Mouse (Mus musculus) embryonic facial prominence, embryonic 15.5 days (tissue): Measurements from ENCODE around the gene Stx6. TPM values are rescaled to one million over a fixed set of nuclear protein-coding genes. Genes with fewer than 3 reads are reported as not detected.
A peak's percentile ranks its signal among the peaks of the same experiment; 100 is the strongest.

Experiments used
- ATAC-seq: fragments of 200-750 bp; cut with Nextera tagmentation; 2 replicates; pipeline ENCODE4 v1.8.0; 2017; ENCODE audit warnings: low read depth, moderate TSS enrichment; ENCODE audit not compliant: insufficient number of reproducible peaks, low FRiP score, low TSS enrichment
- H3K27ac ChIP-seq: fragments of 300-500 bp; sonication (generic); replicated peaks from 2 replicates; pipeline ENCODE4 v1.5.1; 2015; ENCODE audit warnings: mild to moderate bottlenecking, inconsistent platforms
- H3K27me3 ChIP-seq: fragments of 300-500 bp; sonication (generic); 2 replicates; pipeline ENCODE4 v1.6.1; 2015; ENCODE audit warnings: inconsistent platforms
- H3K36me3 ChIP-seq: fragments of 300-500 bp; sonication (generic); 2 replicates; pipeline ENCODE4 v1.6.1; 2015; ENCODE audit warnings: mild to moderate bottlenecking, inconsistent platforms
- H3K4me1 ChIP-seq: fragments of 300-500 bp; sonication (generic); 2 replicates; pipeline ENCODE4 v1.6.1; 2015; ENCODE audit warnings: inconsistent platforms
- H3K4me2 ChIP-seq: fragments of 300-500 bp; sonication (generic); replicated peaks from 2 replicates; pipeline ENCODE4 v1.6.1; 2015; ENCODE audit warnings: mild to moderate bottlenecking, inconsistent platforms
- H3K4me3 ChIP-seq: fragments of 300-500 bp; sonication (generic); replicated peaks from 2 replicates; pipeline ENCODE4 v1.5.1; 2015; ENCODE audit warnings: mild to moderate bottlenecking, inconsistent platforms
- H3K9ac ChIP-seq: fragments of 300-500 bp; sonication (generic); 2 replicates; pipeline ENCODE4 v1.6.1; 2015; ENCODE audit warnings: inconsistent platforms
- H3K9me3 ChIP-seq: fragments of 300-500 bp; sonication (generic); replicated peaks from 2 replicates; pipeline ENCODE4 v1.6.1; 2016; ENCODE audit warnings: inconsistent platforms
- WGBS: fragments of 180-500 bp; shearing (Covaris S2); methylation state at CpG from one replicate; pipeline ENCODE4 v1.1.7; 2015; 5-methylcytosine and 5-hydroxymethylcytosine counted together
- polyA plus RNA-seq: library from polyadenylated mRNA; unstranded; fragments of >200 nt; fragmentation: Nextera tagmentation; extraction: Ambion mirVana; gene quantifications from 2 replicates; pipeline ENCODE4 v1.2.1, GENCODE M21; 2015

The Stx6 gene
- polyA plus RNA-seq, 1 experiment from 2014 or later = 86.5 TPM

DNA sequence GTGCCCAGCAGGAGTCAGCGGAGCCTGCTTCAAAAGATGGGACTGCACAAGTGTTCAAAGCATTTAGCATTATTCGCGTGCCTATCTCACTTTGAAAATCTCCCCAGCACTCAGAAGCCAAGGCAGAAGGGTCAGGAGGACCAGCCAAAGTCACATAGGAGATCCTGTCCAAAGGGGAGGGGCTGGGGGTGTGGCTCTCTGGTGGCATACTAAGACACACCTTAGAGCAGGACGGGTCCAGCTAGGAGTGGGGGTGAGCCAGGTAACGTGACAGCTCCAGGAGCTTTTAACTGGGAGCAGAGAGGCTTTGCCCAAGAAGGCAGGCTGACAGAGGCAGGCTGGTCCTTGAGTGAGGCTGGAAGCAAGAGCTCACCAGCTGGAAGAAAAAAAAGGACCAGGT lies 60.4 kb downstream of the Stx6 start:
- H3K4me1 ChIP-seq = peaks cover 60% of the 10 kb centered on the region
- no peak overlapping the region for H3K4me3 ChIP-seq
- H3K27me3 ChIP-seq = no peaks in the 10 kb centered on the region
- no peak for ATAC-seq
- H3K36me3 ChIP-seq = 0 out of 2 replicates have a peak, but pooled peaks cover 15% of the 10 kb centered on the region
- WGBS = 78% methylated on average over 5 of the region's 5 CpGs
- no peak overlapping the region for H3K9ac ChIP-seq
- no peaks in the 10 kb centered on the region for H3K9me3 ChIP-seq
- no peak overlapping the region for H3K27ac ChIP-seq
- no peak overlapping the region for H3K4me2 ChIP-seq

DNA sequence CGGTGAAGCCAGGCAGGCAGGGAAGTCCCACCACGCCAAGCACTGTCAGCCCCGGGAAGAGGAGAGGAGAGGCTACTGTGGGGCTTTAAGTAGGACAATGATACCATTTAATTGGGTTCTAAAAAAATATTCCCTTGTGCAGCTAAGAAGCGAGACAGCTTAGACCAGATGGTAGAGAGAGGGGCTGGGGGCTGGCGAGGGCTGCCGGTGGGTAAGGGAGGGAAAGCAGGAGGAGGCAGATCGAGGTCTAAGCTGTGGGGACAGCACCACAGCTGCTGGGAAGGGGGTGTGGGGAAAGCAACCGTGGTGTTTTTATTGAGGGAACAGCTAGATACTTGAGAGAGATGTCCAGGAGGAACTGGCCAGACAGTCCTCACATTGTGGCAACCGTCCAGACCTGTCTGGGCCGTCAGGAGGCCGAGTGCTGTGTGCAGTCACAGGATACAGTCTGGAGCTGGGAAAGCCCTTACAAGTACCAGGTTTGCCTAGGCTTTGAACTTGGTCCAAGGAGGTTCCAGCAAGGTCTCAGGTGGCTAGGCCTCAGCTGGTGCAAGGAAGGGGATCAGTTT lies 63.7 kb downstream of the Stx6 start:
- WGBS = 51% methylated on average over 11 of the region's 11 CpGs
- ATAC-seq = no peak
- H3K9me3 ChIP-seq = no peaks in the 10 kb centered on the region
- no peak overlapping the region for H3K4me2 ChIP-seq
- H3K27ac ChIP-seq = peak overlapping the region; percentile 34; the same call in 1 of the 2 replicates
- H3K4me1 ChIP-seq = peaks cover 40% of the 10 kb centered on the region
- peaks cover 25% of the 10 kb centered on the region; the same call in 1 of the 2 replicates for H3K36me3 ChIP-seq
- H3K27me3 ChIP-seq = no peaks in the 10 kb centered on the region
- no peak overlapping the region for H3K9ac ChIP-seq
- H3K4me3 ChIP-seq = no peak overlapping the region

DNA sequence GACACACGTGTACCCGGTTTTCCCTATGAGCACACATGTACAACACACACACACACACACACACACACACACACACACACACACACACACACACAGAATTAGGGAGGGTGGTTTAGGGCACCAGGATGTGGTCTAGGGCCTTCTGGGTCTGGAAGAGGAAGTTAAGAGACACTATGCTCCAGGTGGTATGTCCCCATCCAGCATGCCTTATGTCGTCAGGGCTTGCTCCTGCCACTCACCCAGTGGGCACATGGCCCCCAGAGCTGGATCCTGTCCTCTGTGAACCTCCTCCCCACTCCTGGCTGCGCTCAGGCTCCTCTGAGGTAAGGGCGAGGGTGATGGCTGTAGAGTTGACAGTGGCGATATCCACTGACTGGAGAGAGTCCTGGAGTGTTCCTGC lies 64.5 kb downstream of the Stx6 start:
- H3K9ac ChIP-seq = no peak overlapping the region
- H3K27ac ChIP-seq = no peak overlapping the region
- H3K4me3 ChIP-seq = no peak overlapping the region
- H3K27me3 ChIP-seq = no peaks in the 10 kb centered on the region
- H3K4me1 ChIP-seq = peaks cover 34% of the 10 kb centered on the region
- no peak overlapping the region for H3K4me2 ChIP-seq
- ATAC-seq = no peak
- WGBS = 83% methylated on average over 6 of the region's 6 CpGs
- H3K9me3 ChIP-seq = no peaks in the 10 kb centered on the region
- H3K36me3 ChIP-seq = peaks cover 22% of the 10 kb centered on the region; the same call in 1 of the 2 replicates

DNA sequence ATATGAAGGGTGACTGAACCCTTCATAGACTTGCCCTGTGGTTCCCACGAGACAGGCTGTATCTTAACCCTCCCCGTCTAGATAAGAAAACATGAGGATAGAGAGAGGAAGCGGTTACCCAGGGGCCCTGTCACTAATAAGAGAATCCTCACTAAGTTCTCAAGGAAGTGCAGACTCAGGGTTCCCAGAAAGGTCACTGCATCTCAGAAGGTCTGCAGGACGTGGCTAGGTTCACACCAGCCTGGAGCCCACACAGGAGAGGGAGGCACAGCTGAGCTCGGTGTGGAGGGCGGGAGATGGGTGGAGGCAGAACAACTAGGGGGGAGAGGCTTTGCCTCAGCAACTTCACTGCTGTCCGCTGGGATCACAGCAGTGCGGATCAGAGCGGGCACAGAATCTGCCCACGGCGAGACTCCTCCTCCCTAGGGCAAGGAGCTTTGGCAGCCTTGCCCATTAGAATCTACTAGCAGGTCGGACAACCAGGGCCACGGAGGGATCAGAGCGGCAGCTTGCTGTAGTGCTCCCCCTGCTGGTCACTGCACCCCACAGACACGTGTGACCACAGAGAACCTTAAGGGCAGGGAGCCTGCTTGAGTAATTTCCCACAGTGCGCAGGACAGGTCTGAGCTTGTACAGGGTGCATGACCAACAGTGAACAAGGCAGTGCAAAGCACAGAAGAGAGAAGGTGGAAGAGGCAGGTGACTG lies 65.5 kb downstream of the Stx6 start:
- 24% methylated on average over 16 of the region's 16 CpGs for WGBS
- peak overlapping the region; percentile 9; the same call in 1 of the 2 replicates for H3K9ac ChIP-seq

DNA sequence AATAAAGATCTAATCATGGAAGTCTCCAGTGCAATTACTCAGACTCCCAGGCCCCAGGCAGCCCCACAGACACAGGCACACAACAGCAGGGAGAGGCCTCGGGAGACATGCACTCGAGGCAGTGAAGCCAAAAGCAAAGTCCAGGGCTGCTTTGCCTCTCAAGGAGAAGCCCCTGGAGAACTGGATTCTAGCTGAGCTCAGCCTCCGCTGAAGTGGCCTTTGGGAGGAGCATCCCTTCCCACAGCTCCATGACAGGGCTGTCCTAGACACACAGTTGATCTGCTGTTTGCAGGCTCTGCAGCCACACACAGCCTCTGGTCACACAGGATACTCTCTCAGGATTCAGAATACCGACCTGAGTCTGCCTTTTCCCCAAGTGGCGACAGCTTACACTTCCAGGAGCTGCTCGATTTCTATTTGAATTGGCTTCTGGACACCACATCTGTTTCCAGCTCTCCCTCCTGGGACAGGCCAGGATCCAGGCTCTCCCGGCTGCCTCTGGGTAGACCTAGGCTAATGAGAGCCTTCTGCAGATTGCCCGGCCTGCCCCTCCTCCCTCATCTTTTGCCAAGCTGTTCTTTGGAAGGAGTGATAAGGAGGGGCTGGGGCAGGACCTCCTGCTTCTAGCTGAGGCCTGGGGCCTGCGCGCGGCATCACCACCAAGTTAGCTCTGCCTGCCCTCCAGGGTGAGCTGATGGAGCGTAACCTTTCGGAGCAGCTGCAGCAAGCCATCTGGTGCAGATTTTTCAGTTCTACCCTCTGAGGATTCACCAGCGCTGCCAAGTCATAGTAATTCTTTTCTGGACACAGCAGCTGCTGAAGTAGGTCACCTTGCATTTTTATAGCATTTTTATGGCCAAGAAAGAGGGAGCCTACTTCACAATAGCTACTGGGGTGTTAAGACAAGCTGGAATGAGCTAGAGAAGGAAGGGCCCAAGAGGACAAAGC lies 71.2 kb downstream of the Stx6 start:
- H3K27ac ChIP-seq = peak overlapping the region; percentile 76
- H3K36me3 ChIP-seq = peaks cover 13% of the 10 kb centered on the region; the same call in 1 of the 2 replicates
- H3K9ac ChIP-seq = no peak overlapping the region
- no peaks in the 10 kb centered on the region for H3K9me3 ChIP-seq
- H3K4me1 ChIP-seq = peaks cover 63% of the 10 kb centered on the region
- no peaks in the 10 kb centered on the region for H3K27me3 ChIP-seq
- H3K4me3 ChIP-seq = no peak overlapping the region
- ATAC-seq = peak; percentile 24
- 0 out of 2 replicates have a peak overlapping the region, but pooled peaks have one; percentile 6 for H3K4me2 ChIP-seq
- 21% methylated on average over 14 of the region's 14 CpGs for WGBS

More for the DNA sequence above, 65.5 kb downstream of the Stx6 start:
- no peaks in the 10 kb centered on the region for H3K9me3 ChIP-seq
- no peak overlapping the region for H3K27ac ChIP-seq
- peaks cover 22% of the 10 kb centered on the region; the same call in 1 of the 2 replicates for H3K36me3 ChIP-seq
- H3K4me1 ChIP-seq = peaks cover 41% of the 10 kb centered on the region
- peak overlapping the region; percentile 13; the same call in 1 of the 2 replicates for H3K4me3 ChIP-seq
- H3K4me2 ChIP-seq = peak overlapping the region; percentile 29; the same call in 1 of the 2 replicates
- peak; percentile 52 for ATAC-seq
- no peaks in the 10 kb centered on the region for H3K27me3 ChIP-seq

DNA sequence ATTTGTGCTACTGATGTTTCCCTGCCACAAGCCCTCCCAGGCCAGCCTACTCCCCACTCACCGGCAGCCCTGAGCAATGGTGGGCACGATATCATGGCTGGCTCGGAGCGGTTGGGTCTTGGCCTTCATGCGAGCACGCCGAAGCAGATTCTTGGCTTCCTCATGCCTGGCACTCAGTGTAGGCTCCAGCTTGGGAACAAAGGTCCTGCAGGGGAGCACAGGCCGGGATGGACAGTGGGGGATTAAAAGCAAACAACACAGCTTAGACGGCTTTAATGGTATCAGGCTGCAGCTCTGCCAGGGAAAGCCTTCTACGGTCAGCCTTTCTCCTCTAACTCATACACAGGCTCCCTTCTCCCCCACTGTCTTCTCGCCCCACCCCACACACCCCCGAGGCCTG lies 73.9 kb downstream of the Stx6 start:
- Histone ChIP-seq H3K4me1 (peaks cover 85% of the 10 kb centered on the region), H3K4me3 (no peak overlapping the region), H3K9ac (no peak overlapping the region), H3K36me3 (0 out of 2 replicates have a peak, but pooled peaks cover 3% of the 10 kb centered on the region), H3K4me2 (no peak overlapping the region), H3K9me3 (no peaks in the 10 kb centered on the region), H3K27ac (peak overlapping the region; percentile 88; the same call in 1 of the 2 replicates), H3K27me3 (no peaks in the 10 kb centered on the region)
- WGBS = 53% methylated on average over 12 of the region's 12 CpGs
- no peak for ATAC-seq

DNA sequence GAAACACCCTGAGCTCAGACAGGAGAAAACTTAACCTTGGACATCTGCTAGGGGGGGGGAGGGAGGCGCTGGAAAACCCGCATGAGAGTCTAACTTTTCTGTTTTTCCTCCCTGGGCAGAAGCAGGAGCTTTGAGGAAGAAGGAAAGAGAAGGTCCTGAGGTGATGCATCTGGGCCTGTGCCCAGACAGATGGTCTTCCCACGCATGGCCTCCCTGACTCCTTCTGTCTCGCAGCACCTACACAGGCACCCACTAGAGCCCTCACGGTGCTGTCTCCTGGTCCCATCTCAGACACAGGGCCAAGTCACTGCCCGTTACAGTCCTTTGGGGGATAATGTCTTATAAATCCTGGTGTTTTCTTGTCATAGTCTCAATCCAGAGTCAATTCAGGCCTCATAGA lies 74.3 kb downstream of the Stx6 start:
- no peak overlapping the region for H3K4me3 ChIP-seq
- 0 out of 2 replicates have a peak, but pooled peaks cover 3% of the 10 kb centered on the region for H3K36me3 ChIP-seq
- H3K4me2 ChIP-seq = no peak overlapping the region
- no peaks in the 10 kb centered on the region for H3K9me3 ChIP-seq
- no peak for ATAC-seq
- peak overlapping the region; percentile 88; the same call in 1 of the 2 replicates for H3K27ac ChIP-seq
- 59% methylated on average over 6 of the region's 6 CpGs for WGBS
- H3K27me3 ChIP-seq = no peaks in the 10 kb centered on the region
- H3K9ac ChIP-seq = no peak overlapping the region
- peaks cover 89% of the 10 kb centered on the region for H3K4me1 ChIP-seq

DNA sequence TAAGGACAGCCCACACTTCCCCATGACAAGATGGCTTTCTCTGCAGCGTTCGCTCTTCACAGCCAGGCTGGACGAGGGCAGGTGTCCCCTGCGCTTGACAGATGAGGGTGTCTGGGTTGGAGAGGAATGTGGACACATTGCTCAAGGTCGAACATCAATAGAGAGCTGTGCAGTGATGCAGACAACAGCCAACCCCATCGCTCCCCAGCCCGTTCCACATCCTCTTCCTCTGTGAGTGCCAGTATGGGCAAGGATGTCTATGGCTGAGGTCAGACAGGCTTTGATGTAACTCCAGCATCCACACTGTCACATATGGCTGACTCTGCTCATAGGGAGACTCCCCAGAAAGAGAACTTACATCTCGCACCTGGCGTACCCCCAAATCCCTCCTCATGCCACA lies 74.9 kb downstream of the Stx6 start:
- Histone ChIP-seq H3K9ac (no peak overlapping the region), H3K4me3 (no peak overlapping the region), H3K36me3 (0 out of 2 replicates have a peak, but pooled peaks cover 3% of the 10 kb centered on the region), H3K9me3 (no peaks in the 10 kb centered on the region), H3K27ac (peak overlapping the region; percentile 88), H3K4me2 (peak overlapping the region; percentile 35; the same call in 1 of the 2 replicates), H3K4me1 (peaks cover 88% of the 10 kb centered on the region), H3K27me3 (no peaks in the 10 kb centered on the region)
- no peak for ATAC-seq
- WGBS = 70% methylated on average over 9 of the region's 9 CpGs

DNA sequence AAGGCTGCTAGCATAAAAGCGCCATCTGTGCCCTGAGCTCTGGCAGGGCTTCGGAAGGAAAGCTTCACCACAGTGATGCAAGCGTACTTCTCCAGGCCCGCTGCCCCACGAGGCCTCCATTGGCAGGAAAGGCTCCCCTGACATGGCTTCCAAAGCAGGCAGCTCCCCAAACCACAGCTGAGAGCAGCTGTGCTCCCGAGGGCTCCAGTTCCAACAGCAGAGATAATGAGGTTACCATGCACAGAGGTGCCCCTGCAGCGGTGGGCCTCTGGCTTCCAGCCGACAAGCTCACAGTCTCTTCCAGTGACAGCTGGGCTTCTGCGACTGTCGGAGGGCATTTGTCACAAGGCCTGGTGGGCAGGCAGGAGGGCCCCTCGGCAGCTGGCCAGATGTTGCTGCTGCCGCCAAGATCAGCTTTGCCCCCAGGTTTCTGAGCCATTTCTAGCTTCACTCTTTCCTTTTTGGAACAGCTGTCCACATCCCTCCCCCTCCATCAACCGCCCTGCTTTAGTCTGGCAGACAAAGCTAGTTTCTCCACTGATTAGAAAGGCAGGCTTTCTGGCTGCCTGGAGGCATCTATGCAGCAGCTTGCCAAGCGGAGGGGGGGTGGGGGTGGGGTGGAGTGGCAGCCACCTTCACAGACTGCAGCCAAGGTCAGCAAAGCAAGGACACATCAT lies 75.6 kb downstream of the Stx6 start:
- no peaks in the 10 kb centered on the region for H3K27me3 ChIP-seq
- 0 out of 2 replicates have a peak overlapping the region, but pooled peaks have one; percentile 6 for H3K4me3 ChIP-seq
- ATAC-seq = peak; percentile 74
- H3K36me3 ChIP-seq = 0 out of 2 replicates have a peak, but pooled peaks cover 3% of the 10 kb centered on the region
- H3K4me2 ChIP-seq = peak overlapping the region; percentile 35
- 5% methylated on average over 14 of the region's 14 CpGs for WGBS
- H3K4me1 ChIP-seq = peaks cover 82% of the 10 kb centered on the region
- H3K27ac ChIP-seq = peak overlapping the region; percentile 88
- H3K9me3 ChIP-seq = no peaks in the 10 kb centered on the region
- H3K9ac ChIP-seq = no peak overlapping the region

DNA sequence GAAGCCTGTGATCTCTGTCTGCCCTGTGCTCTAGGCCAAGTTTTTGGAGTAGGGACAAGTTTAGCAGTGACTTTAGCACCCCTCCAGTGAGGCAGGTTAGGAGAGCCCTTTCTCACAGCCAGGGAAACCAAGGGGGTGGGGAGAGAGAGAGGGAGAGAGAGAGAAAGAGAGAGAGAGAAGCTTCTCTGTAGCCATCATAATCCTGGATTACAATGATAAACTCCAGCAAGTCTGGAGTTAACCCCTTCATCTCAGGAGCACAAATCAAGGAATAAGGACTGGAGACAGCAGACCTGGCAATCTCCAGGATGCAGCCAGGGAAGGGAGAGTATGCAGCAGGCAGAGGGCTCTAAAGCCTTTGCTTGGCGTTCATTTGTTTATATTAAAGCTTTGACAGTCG lies 77.1 kb downstream of the Stx6 start:
- no peak for ATAC-seq
- H3K9ac ChIP-seq = no peak overlapping the region
- H3K9me3 ChIP-seq = no peaks in the 10 kb centered on the region
- H3K27me3 ChIP-seq = no peaks in the 10 kb centered on the region
- H3K4me1 ChIP-seq = peaks cover 74% of the 10 kb centered on the region
- H3K27ac ChIP-seq = peak overlapping the region; percentile 34; the same call in 1 of the 2 replicates
- 29% methylated on average over 2 of the region's 2 CpGs for WGBS
- no peak overlapping the region for H3K4me2 ChIP-seq
- H3K36me3 ChIP-seq = 0 out of 2 replicates have a peak, but pooled peaks cover 3% of the 10 kb centered on the region
- H3K4me3 ChIP-seq = no peak overlapping the region
